Mouse (Mus musculus): ENCODE results near the gene Nin. TPM values are rescaled to one million over a fixed set of nuclear protein-coding genes. Genes with fewer than 3 reads are reported as not detected.

The Nin gene
- polyA plus RNA-seq, 1 experiment from 2014 or later, result 10.3 TPM

- WGBS, result 95% methylated on average over 4 of the region's 4 CpGs
- Histone ChIP-seq H3K4me1 (ENCODE audit: control insufficient read depth, insufficient read depth, low read length) (no peaks in the 10 kb centered on the region), H3K9ac (replicated peaks; ENCODE audit: low read length) (no peak overlapping the region), H3K27ac (replicated peaks; ENCODE audit: low read depth, low read length) (no peak overlapping the region), H3K4me3 (ENCODE audit: low read depth, low read length) (no peak overlapping the region), H3K27me3 (ENCODE audit: control insufficient read depth, insufficient read depth, low read length) (no peaks in the 10 kb centered on the region), H3K4me2 (ENCODE audit: low read depth, low read length) (no peak overlapping the region), H3K36me3 (replicated peaks; ENCODE audit: control insufficient read depth, insufficient read depth, low read depth, low read length) (no peaks in the 10 kb centered on the region), H3K9me3 (replicated peaks; ENCODE audit: control insufficient read depth, low read length) (no peaks in the 10 kb centered on the region)
- DNase-seq (ENCODE audit: low spot score) (no peak), ATAC-seq (replicated peaks; ENCODE audit: insufficient number of reproducible peaks, low FRiP score, low TSS enrichment, low read depth) (no peak)
These were observed 89.9 kb downstream of the Nin start for GRCm38 (mm10) chr12:70023580-70023979.

- H3K9ac ChIP-seq (replicated peaks; ENCODE audit: low read length), result no peak overlapping the region
- no peaks in the 10 kb centered on the region for H3K9me3 ChIP-seq (replicated peaks; ENCODE audit: control insufficient read depth, low read length)
- no peak overlapping the region for H3K4me2 ChIP-seq (ENCODE audit: low read depth, low read length)
- H3K4me3 ChIP-seq (ENCODE audit: low read depth, low read length), result no peak overlapping the region
- no peaks in the 10 kb centered on the region for H3K27me3 ChIP-seq (ENCODE audit: control insufficient read depth, insufficient read depth, low read length)
- H3K4me1 ChIP-seq (ENCODE audit: control insufficient read depth, insufficient read depth, low read length), result no peaks in the 10 kb centered on the region
- no peak for DNase-seq (ENCODE audit: low spot score)
- no peak for ATAC-seq (replicated peaks; ENCODE audit: insufficient number of reproducible peaks, low FRiP score, low TSS enrichment, low read depth)
- H3K36me3 ChIP-seq (replicated peaks; ENCODE audit: control insufficient read depth, insufficient read depth, low read depth, low read length), result no peaks in the 10 kb centered on the region
- H3K27ac ChIP-seq (replicated peaks; ENCODE audit: low read depth, low read length), result no peak overlapping the region
- WGBS, result 82% methylated on average over 4 of the region's 4 CpGs
These were observed 95.4 kb downstream of the Nin start for GRCm38 (mm10) chr12:70018153-70018552.

- H3K27ac ChIP-seq (replicated peaks; ENCODE audit: low read depth, low read length), result no peak overlapping the region
- no peak for ATAC-seq (replicated peaks; ENCODE audit: insufficient number of reproducible peaks, low FRiP score, low TSS enrichment, low read depth)
- no peaks in the 10 kb centered on the region; the same call in 1 of the 2 replicates for H3K36me3 ChIP-seq (replicated peaks; ENCODE audit: control insufficient read depth, insufficient read depth, low read depth, low read length)
- no peaks in the 10 kb centered on the region for H3K27me3 ChIP-seq (ENCODE audit: control insufficient read depth, insufficient read depth, low read length)
- no peaks in the 10 kb centered on the region; the same call in 1 of the 2 replicates for H3K9me3 ChIP-seq (replicated peaks; ENCODE audit: control insufficient read depth, low read length)
- no peak for DNase-seq (ENCODE audit: low spot score)
- 65% methylated on average over 4 of the region's 4 CpGs for WGBS
- no peak overlapping the region for H3K4me3 ChIP-seq (ENCODE audit: low read depth, low read length)
- H3K4me1 ChIP-seq (ENCODE audit: control insufficient read depth, insufficient read depth, low read length), result no peaks in the 10 kb centered on the region
- H3K9ac ChIP-seq (replicated peaks; ENCODE audit: low read length), result no peak overlapping the region
- no peak overlapping the region for H3K4me2 ChIP-seq (ENCODE audit: low read depth, low read length)
These were observed 97.6 kb downstream of the Nin start for GRCm38 (mm10) chr12:70015936-70016335.

- 59% methylated on average over 5 of the region's 5 CpGs for WGBS
These were observed 101.8 kb downstream of the Nin start for GRCm38 (mm10) chr12:70011681-70012080.

GRCm38 (mm10) chr12:70010356-70010755 lies 103.2 kb downstream of the Nin start:
- no peak overlapping the region for H3K4me2 ChIP-seq (ENCODE audit: low read depth, low read length)
- DNase-seq (ENCODE audit: low spot score) (no peak), ATAC-seq (replicated peaks; ENCODE audit: insufficient number of reproducible peaks, low FRiP score, low TSS enrichment, low read depth) (no peak)
- no peak overlapping the region for H3K27ac ChIP-seq (replicated peaks; ENCODE audit: low read depth, low read length)
- H3K36me3 ChIP-seq (replicated peaks; ENCODE audit: control insufficient read depth, insufficient read depth, low read depth, low read length), result no peaks in the 10 kb centered on the region; the same call in 1 of the 2 replicates
- H3K9ac ChIP-seq (replicated peaks; ENCODE audit: low read length), result no peak overlapping the region
- no peaks in the 10 kb centered on the region; the same call in 1 of the 2 replicates for H3K9me3 ChIP-seq (replicated peaks; ENCODE audit: control insufficient read depth, low read length)
- H3K27me3 ChIP-seq (ENCODE audit: control insufficient read depth, insufficient read depth, low read length), result no peaks in the 10 kb centered on the region
- 90% methylated on average over 4 of the region's 4 CpGs for WGBS
- no peaks in the 10 kb centered on the region for H3K4me1 ChIP-seq (ENCODE audit: control insufficient read depth, insufficient read depth, low read length)
- no peak overlapping the region for H3K4me3 ChIP-seq (ENCODE audit: low read depth, low read length)

More at GRCm38 (mm10) chr12:70011681-70012080, 101.8 kb downstream of the Nin start:
- H3K27me3 ChIP-seq (ENCODE audit: control insufficient read depth, insufficient read depth, low read length), result no peaks in the 10 kb centered on the region
- H3K4me1 ChIP-seq (ENCODE audit: control insufficient read depth, insufficient read depth, low read length), result no peaks in the 10 kb centered on the region
- no peak overlapping the region for H3K4me3 ChIP-seq (ENCODE audit: low read depth, low read length)
- H3K36me3 ChIP-seq (replicated peaks; ENCODE audit: control insufficient read depth, insufficient read depth, low read depth, low read length), result no peaks in the 10 kb centered on the region; the same call in 1 of the 2 replicates
- H3K4me2 ChIP-seq (ENCODE audit: low read depth, low read length), result no peak overlapping the region
- DNase-seq (ENCODE audit: low spot score) (no peak), ATAC-seq (replicated peaks; ENCODE audit: insufficient number of reproducible peaks, low FRiP score, low TSS enrichment, low read depth) (no peak)
- no peak overlapping the region for H3K27ac ChIP-seq (replicated peaks; ENCODE audit: low read depth, low read length)
- H3K9me3 ChIP-seq (replicated peaks; ENCODE audit: control insufficient read depth, low read length), result no peaks in the 10 kb centered on the region; the same call in 1 of the 2 replicates
- no peak overlapping the region for H3K9ac ChIP-seq (replicated peaks; ENCODE audit: low read length)

- no peaks in the 10 kb centered on the region for H3K27me3 ChIP-seq (ENCODE audit: control insufficient read depth, insufficient read depth, low read length)
- no peak overlapping the region for H3K9ac ChIP-seq (replicated peaks; ENCODE audit: low read length)
- no peak for ATAC-seq (replicated peaks; ENCODE audit: insufficient number of reproducible peaks, low FRiP score, low TSS enrichment, low read depth)
- H3K27ac ChIP-seq (replicated peaks; ENCODE audit: low read depth, low read length), result no peak overlapping the region
- DNase-seq (ENCODE audit: low spot score), result no peak
- no peak overlapping the region for H3K4me3 ChIP-seq (ENCODE audit: low read depth, low read length)
- H3K4me2 ChIP-seq (ENCODE audit: low read depth, low read length), result no peak overlapping the region
- WGBS, result 86% methylated on average over 4 of the region's 4 CpGs
- H3K9me3 ChIP-seq (replicated peaks; ENCODE audit: control insufficient read depth, low read length), result no peaks in the 10 kb centered on the region
- no peaks in the 10 kb centered on the region for H3K36me3 ChIP-seq (replicated peaks; ENCODE audit: control insufficient read depth, insufficient read depth, low read depth, low read length)
- no peaks in the 10 kb centered on the region for H3K4me1 ChIP-seq (ENCODE audit: control insufficient read depth, insufficient read depth, low read length)
These were observed 108.4 kb downstream of the Nin start for GRCm38 (mm10) chr12:70005103-70005502.

GRCm38 (mm10) chr12:69998186-69998983 lies 115.1 kb downstream of the Nin start:
- no peak overlapping the region for H3K4me3 ChIP-seq (ENCODE audit: low read depth, low read length)
- H3K4me2 ChIP-seq (ENCODE audit: low read depth, low read length), result no peak overlapping the region
- H3K9me3 ChIP-seq (replicated peaks; ENCODE audit: control insufficient read depth, low read length), result no peaks in the 10 kb centered on the region
- no peak for DNase-seq (ENCODE audit: low spot score)
- H3K4me1 ChIP-seq (ENCODE audit: control insufficient read depth, insufficient read depth, low read length), result no peaks in the 10 kb centered on the region
- 78% methylated on average over 13 of the region's 13 CpGs for WGBS
- no peak overlapping the region for H3K27ac ChIP-seq (replicated peaks; ENCODE audit: low read depth, low read length)
- no peak overlapping the region for H3K9ac ChIP-seq (replicated peaks; ENCODE audit: low read length)
- no peaks in the 10 kb centered on the region for H3K27me3 ChIP-seq (ENCODE audit: control insufficient read depth, insufficient read depth, low read length)
- ATAC-seq (replicated peaks; ENCODE audit: insufficient number of reproducible peaks, low FRiP score, low TSS enrichment, low read depth), result no peak
- no peaks in the 10 kb centered on the region for H3K36me3 ChIP-seq (replicated peaks; ENCODE audit: control insufficient read depth, insufficient read depth, low read depth, low read length)

GRCm38 (mm10) chr12:69995382-69995781 lies 118.1 kb downstream of the Nin start:
- Histone ChIP-seq H3K9me3 (replicated peaks; ENCODE audit: control insufficient read depth, low read length) (no peaks in the 10 kb centered on the region), H3K4me2 (ENCODE audit: low read depth, low read length) (no peak overlapping the region), H3K36me3 (replicated peaks; ENCODE audit: control insufficient read depth, insufficient read depth, low read depth, low read length) (no peaks in the 10 kb centered on the region), H3K9ac (replicated peaks; ENCODE audit: low read length) (no peak overlapping the region), H3K4me1 (ENCODE audit: control insufficient read depth, insufficient read depth, low read length) (no peaks in the 10 kb centered on the region), H3K4me3 (ENCODE audit: low read depth, low read length) (no peak overlapping the region), H3K27ac (replicated peaks; ENCODE audit: low read depth, low read length) (no peak overlapping the region), H3K27me3 (ENCODE audit: control insufficient read depth, insufficient read depth, low read length) (no peaks in the 10 kb centered on the region)
- no peak for DNase-seq (ENCODE audit: low spot score)
- WGBS, result 68% methylated on average over 3 of the region's 3 CpGs
- no peak for ATAC-seq (replicated peaks; ENCODE audit: insufficient number of reproducible peaks, low FRiP score, low TSS enrichment, low read depth)

Measured in embryonic facial prominence, embryonic 11.5 days (tissue).